Mouse (Mus musculus): ENCODE data around the gene Os9. TPM values are rescaled to one million over a fixed set of nuclear protein-coding genes. Genes with fewer than 3 reads are reported as not detected.
"Not testable (repeated sequence)": the region's sequence is repeated elsewhere in the genome, so short reads cannot be mapped to it uniquely, and the experiment has no call there.

The Os9 gene
- polyA plus RNA-seq, 1 experiment = 114 TPM

GRCm38 (mm10) chr10:127156511-127156910 is 35.6 kb upstream of the Os9 start:
- TF ChIP-seq CTCF (conservative IDR thresholded peaks at IDR 0.05; ENCODE audit: insufficient read depth, insufficient read length, low read depth, low read length) = no peak
- TF ChIP-seq POLR2A (IDR thresholded peaks at IDR 0.05; ENCODE audit: low read depth, low read length) = no peak
- WGBS = 58% methylated on average over 1 of the region's 1 CpGs
- DNase-seq = no peak

GRCm38 (mm10) chr10:127156089-127156488 is 35.2 kb upstream of the Os9 start:
- Histone ChIP-seq H3K4me3 (ENCODE audit: insufficient read depth, low read depth, low read length) (no peak overlapping the region), H3K4me1 (ENCODE audit: control insufficient read depth, insufficient read depth, low read length) (peaks cover 12% of the 10 kb centered on the region; the same call in 1 of the 2 replicates), H3K27ac (ENCODE audit: insufficient read depth, low read depth, low read length) (no peak overlapping the region), H3K27me3 (replicated peaks; ENCODE audit: control insufficient read depth, insufficient read depth, low read length) (no peaks in the 10 kb centered on the region), H3K36me3 (ENCODE audit: control insufficient read depth, insufficient read depth, low read length) (no peaks in the 10 kb centered on the region)
- TF ChIP-seq CTCF (conservative IDR thresholded peaks at IDR 0.05; ENCODE audit: insufficient read depth, insufficient read length, low read depth, low read length) (no peak), POLR2A (IDR thresholded peaks at IDR 0.05; ENCODE audit: low read depth, low read length) (no peak)
- WGBS = 48% methylated on average over 1 of the region's 1 CpGs
- no peak for DNase-seq

More at GRCm38 (mm10) chr10:127156511-127156910, 35.6 kb upstream of the Os9 start:
- Histone ChIP-seq H3K36me3 (ENCODE audit: control insufficient read depth, insufficient read depth, low read length) (no peaks in the 10 kb centered on the region), H3K27me3 (replicated peaks; ENCODE audit: control insufficient read depth, insufficient read depth, low read length) (no peaks in the 10 kb centered on the region), H3K27ac (ENCODE audit: insufficient read depth, low read depth, low read length) (0 out of 2 replicates have a peak overlapping the region, but pooled peaks have one; percentile 23), H3K4me3 (ENCODE audit: insufficient read depth, low read depth, low read length) (no peak overlapping the region), H3K4me1 (ENCODE audit: control insufficient read depth, insufficient read depth, low read length) (peaks cover 12% of the 10 kb centered on the region; the same call in 1 of the 2 replicates)

DNA sequence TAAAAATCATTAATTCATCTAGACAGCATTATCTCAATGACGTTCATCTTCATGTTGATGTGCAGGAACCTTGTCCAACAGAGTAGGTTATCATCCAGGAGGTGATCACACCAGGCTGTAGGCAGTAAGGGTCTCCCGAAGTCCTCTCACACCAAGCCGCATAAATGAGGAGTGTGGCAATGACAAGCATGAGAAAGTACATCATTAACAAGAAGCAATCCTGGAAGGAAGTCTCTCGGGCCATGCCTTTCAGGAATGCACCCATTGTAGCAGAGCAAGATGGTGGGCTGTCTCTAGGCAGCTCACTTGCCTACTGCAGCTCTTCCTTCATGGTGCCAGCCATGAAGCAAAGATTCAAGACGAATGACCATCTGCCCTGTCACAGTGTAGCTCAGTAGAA is 33.7 kb upstream of the Os9 start:
- 32% methylated on average over 5 of the region's 5 CpGs for WGBS
- Histone ChIP-seq H3K27ac (ENCODE audit: insufficient read depth, low read depth, low read length) (peak overlapping the region; percentile 56; the same call in 1 of the 2 replicates), H3K4me3 (ENCODE audit: insufficient read depth, low read depth, low read length) (no peak overlapping the region), H3K27me3 (replicated peaks; ENCODE audit: control insufficient read depth, insufficient read depth, low read length) (no peaks in the 10 kb centered on the region), H3K4me1 (ENCODE audit: control insufficient read depth, insufficient read depth, low read length) (peaks cover 21% of the 10 kb centered on the region; the same call in 1 of the 2 replicates), H3K36me3 (ENCODE audit: control insufficient read depth, insufficient read depth, low read length) (no peaks in the 10 kb centered on the region)
- TF ChIP-seq CTCF (conservative IDR thresholded peaks at IDR 0.05; ENCODE audit: insufficient read depth, insufficient read length, low read depth, low read length) = no peak
- peak; percentile 49 for DNase-seq

GRCm38 (mm10) chr10:127154241-127154640 is 33.3 kb upstream of the Os9 start:
- peak; percentile 74 for DNase-seq
- H3K36me3 ChIP-seq (ENCODE audit: control insufficient read depth, insufficient read depth, low read length) = no peaks in the 10 kb centered on the region
- WGBS = 42% methylated on average over 2 of the region's 2 CpGs
- TF ChIP-seq CTCF (conservative IDR thresholded peaks at IDR 0.05; ENCODE audit: insufficient read depth, insufficient read length, low read depth, low read length) (no peak), POLR2A (IDR thresholded peaks at IDR 0.05; ENCODE audit: low read depth, low read length) (no peak)
- no peak overlapping the region for H3K4me3 ChIP-seq (ENCODE audit: insufficient read depth, low read depth, low read length)
- peaks cover 21% of the 10 kb centered on the region; the same call in 1 of the 2 replicates for H3K4me1 ChIP-seq (ENCODE audit: control insufficient read depth, insufficient read depth, low read length)
- H3K27me3 ChIP-seq (replicated peaks; ENCODE audit: control insufficient read depth, insufficient read depth, low read length) = no peaks in the 10 kb centered on the region
- peak overlapping the region; percentile 56; the same call in 1 of the 2 replicates for H3K27ac ChIP-seq (ENCODE audit: insufficient read depth, low read depth, low read length)

DNA sequence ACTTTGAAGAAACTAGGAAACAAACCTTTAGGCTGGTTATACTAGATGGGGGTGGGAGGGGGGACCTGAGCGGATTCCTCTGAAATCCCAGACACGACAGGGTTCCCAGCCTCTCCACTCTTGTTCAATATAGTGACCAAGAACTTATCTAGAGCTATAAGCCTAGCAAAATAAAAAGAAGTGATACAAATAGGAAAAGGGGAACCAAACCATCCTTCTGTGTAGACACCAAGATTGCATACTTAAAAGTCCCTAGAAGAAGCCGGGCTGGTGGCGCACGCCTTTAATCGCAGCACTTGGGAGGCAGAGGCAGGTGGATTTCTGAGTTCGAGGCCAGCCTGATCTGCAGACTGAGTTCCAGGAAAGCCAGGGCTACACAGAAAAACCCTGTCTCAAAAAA is 32.4 kb upstream of the Os9 start:
- H3K27ac ChIP-seq (ENCODE audit: insufficient read depth, low read depth, low read length) = no peak overlapping the region
- H3K4me1 ChIP-seq (ENCODE audit: control insufficient read depth, insufficient read depth, low read length) = peaks cover 21% of the 10 kb centered on the region; the same call in 1 of the 2 replicates
- 93% methylated on average over 7 of the region's 7 CpGs for WGBS
- TF ChIP-seq CTCF (conservative IDR thresholded peaks at IDR 0.05; ENCODE audit: insufficient read depth, insufficient read length, low read depth, low read length) (no peak), POLR2A (IDR thresholded peaks at IDR 0.05; ENCODE audit: low read depth, low read length) (no peak)
- H3K27me3 ChIP-seq (replicated peaks; ENCODE audit: control insufficient read depth, insufficient read depth, low read length) = no peaks in the 10 kb centered on the region
- no peak overlapping the region for H3K4me3 ChIP-seq (ENCODE audit: insufficient read depth, low read depth, low read length)
- DNase-seq = no peak
- H3K36me3 ChIP-seq (ENCODE audit: control insufficient read depth, insufficient read depth, low read length) = no peaks in the 10 kb centered on the region

DNA sequence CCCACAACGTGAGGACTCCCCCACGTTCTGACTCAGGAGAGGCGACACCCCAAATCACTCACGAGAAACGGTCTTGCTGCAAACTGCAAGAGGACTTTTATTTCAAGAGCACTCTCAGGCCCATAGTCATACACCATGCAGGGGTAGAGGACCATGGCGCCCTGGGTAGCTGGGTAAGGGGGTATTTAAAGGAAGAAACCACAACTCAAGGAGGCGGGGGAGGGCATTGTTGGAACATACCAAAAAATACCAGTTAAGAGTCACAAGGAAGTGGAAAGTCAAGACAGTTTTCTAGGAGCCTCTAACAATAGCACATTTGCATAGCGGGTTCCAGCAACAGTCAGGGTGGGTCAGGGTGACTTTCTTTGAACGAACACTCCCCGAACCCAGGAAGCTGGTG is 31.6 kb upstream of the Os9 start:
- DNase-seq; H3K36me3 ChIP-seq (ENCODE audit: control insufficient read depth, insufficient read depth, low read length); H3K4me3 ChIP-seq (ENCODE audit: insufficient read depth, low read depth, low read length); H3K27ac ChIP-seq (ENCODE audit: insufficient read depth, low read depth, low read length); H3K27me3 ChIP-seq (replicated peaks; ENCODE audit: control insufficient read depth, insufficient read depth, low read length): not testable (repeated sequence)
- 80% methylated on average over 10 of the region's 10 CpGs for WGBS
- peaks cover 24% of the 10 kb centered on the region; the same call in 1 of the 2 replicates for H3K4me1 ChIP-seq (ENCODE audit: control insufficient read depth, insufficient read depth, low read length)

- not testable (repeated sequence) for DNase-seq; H3K36me3 ChIP-seq (ENCODE audit: control insufficient read depth, insufficient read depth, low read length); H3K27ac ChIP-seq (ENCODE audit: insufficient read depth, low read depth, low read length); H3K27me3 ChIP-seq (replicated peaks; ENCODE audit: control insufficient read depth, insufficient read depth, low read length); H3K4me3 ChIP-seq (ENCODE audit: insufficient read depth, low read depth, low read length)
- H3K4me1 ChIP-seq (ENCODE audit: control insufficient read depth, insufficient read depth, low read length) = peaks cover 22% of the 10 kb centered on the region; the same call in 1 of the 2 replicates
- WGBS = 86% methylated on average over 3 of the region's 3 CpGs
Measured at GRCm38 (mm10) chr10:127151233-127151632, 30.3 kb upstream of the Os9 start.

GRCm38 (mm10) chr10:127150471-127150872 is 29.5 kb upstream of the Os9 start:
- TF ChIP-seq POLR2A (IDR thresholded peaks at IDR 0.05; ENCODE audit: low read depth, low read length) = no peak
- TF ChIP-seq CTCF (conservative IDR thresholded peaks at IDR 0.05; ENCODE audit: insufficient read depth, insufficient read length, low read depth, low read length) = no peak
- Histone ChIP-seq H3K27ac (ENCODE audit: insufficient read depth, low read depth, low read length) (peak overlapping the region; percentile 65), H3K4me3 (ENCODE audit: insufficient read depth, low read depth, low read length) (no peak overlapping the region), H3K27me3 (replicated peaks; ENCODE audit: control insufficient read depth, insufficient read depth, low read length) (no peaks in the 10 kb centered on the region), H3K4me1 (ENCODE audit: control insufficient read depth, insufficient read depth, low read length) (peaks cover 17% of the 10 kb centered on the region; the same call in 1 of the 2 replicates), H3K36me3 (ENCODE audit: control insufficient read depth, insufficient read depth, low read length) (no peaks in the 10 kb centered on the region)
- DNase-seq = peak; percentile 89
- WGBS = 29% methylated on average over 4 of the region's 4 CpGs
